Mouse (Mus musculus): ENCODE results near the gene Sync. TPM values are rescaled to one million over a fixed set of nuclear protein-coding genes. Genes with fewer than 3 reads are reported as not detected.
A peak's percentile ranks its signal among the peaks of the same experiment; 100 is the strongest.

Sync gene
- polyA plus RNA-seq, 1 experiment from 2014 or later, result 1.6 TPM

GRCm38 (mm10) chr4:129336291-129336690 is 48.9 kb downstream of the Sync start:
- Histone ChIP-seq H3K27ac (replicated peaks) (peak overlapping the region; percentile 100), H3K4me1 (peaks cover 26% of the 10 kb centered on the region), H3K4me2 (peak overlapping the region; percentile 89), H3K9me3 (no peaks in the 10 kb centered on the region), H3K36me3 (peaks cover 24% of the 10 kb centered on the region), H3K27me3 (replicated peaks) (no peaks in the 10 kb centered on the region), H3K9ac (peak overlapping the region; percentile 88), H3K4me3 (peak overlapping the region; percentile 71)
- ATAC-seq (ENCODE audit: extremely low read depth, insufficient number of reproducible peaks, low FRiP score, low TSS enrichment), result no peak
- WGBS, result 48% methylated on average over 14 of the region's 14 CpGs

- H3K4me2 ChIP-seq, result no peak overlapping the region
- H3K9ac ChIP-seq, result no peak overlapping the region
- H3K36me3 ChIP-seq, result peaks cover 33% of the 10 kb centered on the region
- H3K4me1 ChIP-seq, result no peaks in the 10 kb centered on the region; the same call in 1 of the 2 replicates
- no peaks in the 10 kb centered on the region for H3K27me3 ChIP-seq (replicated peaks)
- no peak overlapping the region for H3K27ac ChIP-seq (replicated peaks)
- no peak overlapping the region for H3K4me3 ChIP-seq
- no peaks in the 10 kb centered on the region for H3K9me3 ChIP-seq
- no peak for ATAC-seq (ENCODE audit: extremely low read depth, insufficient number of reproducible peaks, low FRiP score, low TSS enrichment)
- WGBS, result 70% methylated on average over 3 of the region's 3 CpGs
Observed at GRCm38 (mm10) chr4:129339743-129340142, 52.3 kb downstream of the Sync start.

DNA sequence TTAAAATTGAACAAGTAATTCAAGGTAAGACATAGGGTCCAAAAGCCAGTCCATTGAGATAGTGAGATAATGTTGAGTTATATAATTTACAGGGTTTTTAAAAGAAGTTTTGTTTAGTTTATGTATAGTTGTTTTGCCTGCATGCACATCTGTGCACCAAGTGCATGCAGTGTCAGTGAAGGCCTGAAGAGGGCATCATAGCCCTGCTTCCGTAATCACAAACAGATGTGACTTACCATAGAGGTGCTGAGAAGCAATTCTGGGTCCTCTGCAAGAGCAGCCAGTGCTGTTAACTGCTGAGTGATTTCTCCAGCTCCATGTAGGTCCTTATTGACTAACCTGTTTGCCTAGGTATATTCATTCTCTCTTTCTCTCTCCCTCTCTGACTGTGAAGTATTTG is 54.5 kb downstream of the Sync start:
- ATAC-seq (ENCODE audit: extremely low read depth, insufficient number of reproducible peaks, low FRiP score, low TSS enrichment), result no peak
- Histone ChIP-seq H3K4me2 (no peak overlapping the region), H3K4me1 (0 out of 2 replicates have a peak, but pooled peaks cover 6% of the 10 kb centered on the region), H3K9me3 (no peaks in the 10 kb centered on the region), H3K36me3 (peaks cover 49% of the 10 kb centered on the region), H3K27ac (replicated peaks) (no peak overlapping the region), H3K4me3 (no peak overlapping the region), H3K9ac (no peak overlapping the region), H3K27me3 (replicated peaks) (no peaks in the 10 kb centered on the region)
- 85% methylated on average over 1 of the region's 1 CpGs for WGBS

DNA sequence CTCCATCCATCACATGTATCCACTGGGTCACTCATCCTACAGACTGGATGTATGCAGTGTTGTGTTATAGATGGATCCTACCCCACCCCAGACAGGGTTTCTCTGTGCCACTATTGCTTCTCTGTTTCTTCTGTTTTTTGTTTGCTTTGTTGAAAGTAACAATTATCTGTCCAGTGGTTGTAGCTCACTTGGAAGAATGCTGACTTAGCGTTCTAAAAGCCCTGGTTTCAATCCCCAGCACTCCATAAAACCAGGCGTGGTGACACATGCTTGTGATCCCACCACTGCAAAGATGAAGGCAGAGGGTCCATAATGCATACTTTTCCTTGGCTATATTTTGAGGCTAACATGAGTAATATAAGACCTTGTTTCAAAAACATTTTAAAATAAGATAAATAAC is 55.3 kb downstream of the Sync start:
- Histone ChIP-seq H3K36me3 (peaks cover 52% of the 10 kb centered on the region), H3K27ac (replicated peaks) (no peak overlapping the region), H3K27me3 (replicated peaks) (no peaks in the 10 kb centered on the region), H3K4me2 (no peak overlapping the region), H3K4me1 (0 out of 2 replicates have a peak, but pooled peaks cover 6% of the 10 kb centered on the region), H3K9me3 (no peaks in the 10 kb centered on the region), H3K4me3 (no peak overlapping the region), H3K9ac (no peak overlapping the region)
- WGBS, result 83% methylated on average over 2 of the region's 2 CpGs
- ATAC-seq (ENCODE audit: extremely low read depth, insufficient number of reproducible peaks, low FRiP score, low TSS enrichment), result no peak

GRCm38 (mm10) chr4:129346481-129347154 is 59.2 kb downstream of the Sync start:
- H3K4me1 ChIP-seq, result 0 out of 2 replicates have a peak, but pooled peaks cover 6% of the 10 kb centered on the region
- H3K9ac ChIP-seq, result no peak overlapping the region
- H3K27me3 ChIP-seq (replicated peaks), result no peaks in the 10 kb centered on the region
- no peak overlapping the region for H3K27ac ChIP-seq (replicated peaks)
- no peak for ATAC-seq (ENCODE audit: extremely low read depth, insufficient number of reproducible peaks, low FRiP score, low TSS enrichment)
- no peak overlapping the region for H3K4me3 ChIP-seq
- no peaks in the 10 kb centered on the region for H3K9me3 ChIP-seq
- peaks cover 54% of the 10 kb centered on the region for H3K36me3 ChIP-seq
- no peak overlapping the region for H3K4me2 ChIP-seq
- 60% methylated on average over 15 of the region's 15 CpGs for WGBS

DNA sequence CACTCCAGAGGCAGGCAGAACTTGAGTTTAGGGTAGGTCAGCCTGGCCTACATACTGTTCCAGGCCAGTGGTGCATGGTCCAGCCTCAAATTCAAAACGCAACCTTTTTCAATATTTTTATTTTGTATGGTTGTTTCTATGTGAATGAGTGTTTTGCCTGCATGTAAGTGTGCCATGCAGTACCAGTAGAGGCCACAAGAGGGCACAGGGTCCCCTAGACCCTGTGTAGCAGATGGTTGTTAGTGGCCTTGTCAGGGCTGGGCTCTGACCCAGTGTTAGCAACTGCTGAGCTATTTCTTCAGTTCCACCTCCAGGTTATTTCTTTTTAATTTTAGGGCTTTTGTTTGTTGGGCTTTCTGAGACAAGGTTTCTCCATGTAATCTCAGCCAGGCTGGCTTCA is 63.2 kb downstream of the Sync start:
- Histone ChIP-seq H3K36me3 (peaks cover 50% of the 10 kb centered on the region), H3K9me3 (no peaks in the 10 kb centered on the region), H3K9ac (no peak overlapping the region), H3K4me3 (no peak overlapping the region), H3K4me2 (no peak overlapping the region), H3K27me3 (replicated peaks) (no peaks in the 10 kb centered on the region), H3K27ac (replicated peaks) (no peak overlapping the region), H3K4me1 (0 out of 2 replicates have a peak, but pooled peaks cover 6% of the 10 kb centered on the region)
- 4% methylated on average over 1 of the region's 1 CpGs for WGBS
- ATAC-seq (ENCODE audit: extremely low read depth, insufficient number of reproducible peaks, low FRiP score, low TSS enrichment), result no peak

DNA sequence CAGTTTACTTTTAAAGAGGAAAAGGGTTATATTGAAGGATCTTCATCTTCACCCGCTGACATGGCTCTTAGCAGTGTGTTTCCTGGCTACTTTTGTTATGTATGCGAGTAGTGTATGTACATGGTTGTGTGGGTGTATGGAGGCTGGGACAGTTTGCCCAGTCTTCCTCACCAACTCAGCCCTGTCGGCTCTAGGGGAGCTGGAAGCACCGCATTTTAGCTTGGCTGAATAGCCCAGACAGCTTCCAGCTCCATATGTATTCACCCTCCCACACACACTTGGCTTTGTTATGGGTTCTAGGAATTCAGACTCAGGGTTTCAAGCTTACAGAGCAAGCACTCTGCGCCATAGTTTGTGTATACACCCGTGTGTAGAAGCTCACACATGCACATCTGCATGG is 63.7 kb downstream of the Sync start:
- Histone ChIP-seq H3K9ac (no peak overlapping the region), H3K4me3 (no peak overlapping the region), H3K27me3 (replicated peaks) (no peaks in the 10 kb centered on the region), H3K27ac (replicated peaks) (no peak overlapping the region), H3K36me3 (peaks cover 51% of the 10 kb centered on the region), H3K9me3 (no peaks in the 10 kb centered on the region), H3K4me1 (0 out of 2 replicates have a peak, but pooled peaks cover 4% of the 10 kb centered on the region), H3K4me2 (no peak overlapping the region)
- WGBS, result 67% methylated on average over 6 of the region's 6 CpGs
- no peak for ATAC-seq (ENCODE audit: extremely low read depth, insufficient number of reproducible peaks, low FRiP score, low TSS enrichment)

DNA sequence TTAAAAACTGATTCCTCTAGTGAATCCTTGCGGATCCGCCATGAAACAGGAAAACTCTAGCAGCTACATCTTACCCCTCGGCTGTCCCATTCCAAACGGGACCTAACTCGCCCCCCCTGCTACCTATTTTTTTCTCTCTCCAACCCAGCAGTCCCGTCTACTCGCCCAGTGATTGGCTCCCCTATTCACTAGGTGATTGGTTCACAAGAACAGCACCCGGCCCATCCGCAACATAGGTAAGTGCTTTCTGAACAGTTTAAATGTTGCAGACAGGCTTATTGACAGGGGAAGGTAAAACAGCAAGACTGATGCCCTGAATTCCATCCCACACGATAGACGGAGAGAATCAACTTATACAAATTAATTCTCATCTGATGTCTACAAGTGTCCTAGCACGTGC is 65.8 kb downstream of the Sync start:
- no peak for ATAC-seq (ENCODE audit: extremely low read depth, insufficient number of reproducible peaks, low FRiP score, low TSS enrichment)
- no peak overlapping the region for H3K4me2 ChIP-seq
- no peaks in the 10 kb centered on the region for H3K4me1 ChIP-seq
- no peaks in the 10 kb centered on the region for H3K9me3 ChIP-seq
- no peaks in the 10 kb centered on the region for H3K27me3 ChIP-seq (replicated peaks)
- no peak overlapping the region for H3K4me3 ChIP-seq
- peaks cover 60% of the 10 kb centered on the region for H3K36me3 ChIP-seq
- WGBS, result 86% methylated on average over 12 of the region's 12 CpGs
- H3K27ac ChIP-seq (replicated peaks), result no peak overlapping the region
- H3K9ac ChIP-seq, result no peak overlapping the region

DNA sequence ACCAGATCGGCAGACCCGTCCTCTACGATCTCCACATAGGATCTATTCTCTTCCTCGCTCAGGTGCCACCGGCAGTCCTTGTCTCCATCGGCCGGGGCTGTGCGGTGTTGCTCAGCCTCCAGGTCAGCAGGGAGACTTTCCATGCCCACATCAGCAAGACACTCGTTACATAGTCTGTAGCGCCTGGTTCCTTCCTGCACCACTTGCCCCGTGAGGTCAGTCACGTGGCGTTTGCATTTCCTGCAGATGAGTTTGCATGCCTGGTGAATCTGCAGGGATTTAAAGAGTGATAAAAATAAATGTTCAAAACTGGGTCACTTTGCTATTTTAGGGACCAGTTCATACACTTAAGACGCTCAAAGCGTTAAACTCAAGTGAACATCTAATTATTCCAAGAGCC is 66.8 kb downstream of the Sync start:
- Histone ChIP-seq H3K27me3 (replicated peaks) (no peaks in the 10 kb centered on the region), H3K27ac (replicated peaks) (no peak overlapping the region), H3K4me2 (no peak overlapping the region), H3K36me3 (peaks cover 70% of the 10 kb centered on the region), H3K4me3 (no peak overlapping the region), H3K4me1 (no peaks in the 10 kb centered on the region), H3K9me3 (no peaks in the 10 kb centered on the region), H3K9ac (no peak overlapping the region)
- no peak for ATAC-seq (ENCODE audit: extremely low read depth, insufficient number of reproducible peaks, low FRiP score, low TSS enrichment)
- 75% methylated on average over 15 of the region's 15 CpGs for WGBS

DNA sequence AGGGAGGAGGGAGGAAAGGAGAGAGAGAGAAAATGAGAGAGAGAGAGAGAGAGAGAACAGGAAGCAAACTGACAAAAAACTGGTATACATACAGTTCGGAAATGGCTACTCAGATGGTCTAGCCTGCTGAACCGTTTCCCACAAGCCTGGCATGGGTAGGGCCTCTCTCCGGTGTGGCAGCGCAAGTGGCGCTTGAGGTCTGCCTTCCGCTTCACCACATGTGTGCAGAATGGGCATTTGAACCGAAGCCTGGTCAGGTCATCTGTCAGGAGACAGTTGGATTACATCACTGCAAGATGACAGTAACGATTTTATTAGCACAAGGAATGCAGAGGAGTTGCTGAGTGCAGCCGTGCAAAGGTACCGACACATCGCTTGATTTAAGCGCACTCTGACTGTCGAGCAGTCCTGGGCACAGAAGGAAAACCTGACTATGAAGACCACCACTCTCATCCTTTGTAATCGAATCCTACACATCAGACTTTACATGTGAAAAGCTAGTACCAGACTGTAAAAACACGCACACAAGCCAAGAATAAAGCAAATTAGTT is 70.3 kb downstream of the Sync start:
- Histone ChIP-seq H3K9me3 (no peaks in the 10 kb centered on the region), H3K4me3 (no peak overlapping the region), H3K9ac (no peak overlapping the region), H3K36me3 (peaks cover 76% of the 10 kb centered on the region), H3K27ac (replicated peaks) (no peak overlapping the region), H3K4me1 (no peaks in the 10 kb centered on the region), H3K4me2 (no peak overlapping the region), H3K27me3 (replicated peaks) (no peaks in the 10 kb centered on the region)
- 73% methylated on average over 15 of the region's 15 CpGs for WGBS
- no peak for ATAC-seq (ENCODE audit: extremely low read depth, insufficient number of reproducible peaks, low FRiP score, low TSS enrichment)

All from heart, embryonic 13.5 days (tissue).